Mouse (Mus musculus): ENCODE results near the gene Kcnma1. TPM values are rescaled to one million over a fixed set of nuclear protein-coding genes. Genes with fewer than 3 reads are reported as not detected.

Kcnma1 gene
- polyA plus RNA-seq, 1 experiment from 2014 or later = 8.2 TPM

DNA sequence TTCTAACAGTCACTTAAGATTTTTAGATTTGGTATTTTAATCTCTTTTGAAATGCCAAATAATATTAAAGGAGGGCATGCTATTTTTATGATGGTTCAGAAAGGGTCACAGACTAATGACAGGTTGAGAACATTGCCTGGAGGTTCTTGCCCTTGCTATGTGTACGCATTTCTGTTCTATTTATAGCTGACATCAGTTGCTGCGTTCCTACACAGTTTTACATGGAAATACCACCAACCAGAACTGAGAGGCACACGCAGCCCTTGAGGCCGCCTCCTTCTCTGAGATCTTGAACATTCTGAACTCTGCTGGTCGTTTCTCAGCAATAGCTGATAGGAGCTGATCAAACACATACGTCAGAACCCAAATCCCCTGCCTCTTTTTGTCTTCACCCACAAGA, 387.4 kb downstream of the Kcnma1 start:
- H3K4me2 ChIP-seq (ENCODE audit: low read length) = no peak overlapping the region
- no peaks in the 10 kb centered on the region for H3K27me3 ChIP-seq (replicated peaks; ENCODE audit: control insufficient read depth, insufficient read depth, low read length)
- no peak overlapping the region for H3K4me3 ChIP-seq (ENCODE audit: low read depth, low read length)
- H3K27ac ChIP-seq (ENCODE audit: low read depth) = no peak overlapping the region
- no peaks in the 10 kb centered on the region for H3K36me3 ChIP-seq (ENCODE audit: control insufficient read depth, insufficient read depth, low read length)
- DNase-seq (ENCODE audit: low spot score) = no peak
- no peak overlapping the region for H3K9ac ChIP-seq (ENCODE audit: low read length)
- no peaks in the 10 kb centered on the region for H3K9me3 ChIP-seq (ENCODE audit: control insufficient read depth, low read length)
- no peak for ATAC-seq (replicated peaks; ENCODE audit: low FRiP score, low TSS enrichment, low read depth)
- WGBS = 47% methylated on average over 6 of the region's 6 CpGs
- no peaks in the 10 kb centered on the region for H3K4me1 ChIP-seq (replicated peaks; ENCODE audit: control insufficient read depth, insufficient read depth, low read length)

DNA sequence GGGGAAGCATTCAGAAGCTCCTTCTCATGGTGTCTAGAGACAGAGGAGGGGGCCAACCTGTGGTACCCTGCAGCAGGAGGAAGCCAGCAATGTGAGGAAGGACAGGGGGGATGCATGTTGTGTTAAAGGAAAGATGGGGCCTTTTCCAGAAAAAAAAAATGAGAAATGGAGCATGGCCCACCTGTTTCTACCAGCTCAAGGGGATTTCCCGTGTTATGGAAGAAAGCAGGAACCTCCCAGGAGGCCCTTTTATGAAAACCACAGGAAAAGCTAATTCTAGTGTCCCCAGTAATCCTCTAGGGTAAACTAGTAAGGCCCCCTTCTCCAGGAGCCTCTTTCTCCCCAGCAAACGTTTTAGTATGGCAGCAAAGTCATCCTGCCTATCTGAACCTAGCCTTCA, 388.2 kb downstream of the Kcnma1 start:
- Histone ChIP-seq H3K27me3 (replicated peaks; ENCODE audit: control insufficient read depth, insufficient read depth, low read length) (no peaks in the 10 kb centered on the region), H3K27ac (ENCODE audit: low read depth) (no peak overlapping the region), H3K4me2 (ENCODE audit: low read length) (no peak overlapping the region), H3K9ac (ENCODE audit: low read length) (no peak overlapping the region), H3K36me3 (ENCODE audit: control insufficient read depth, insufficient read depth, low read length) (no peaks in the 10 kb centered on the region), H3K9me3 (ENCODE audit: control insufficient read depth, low read length) (no peaks in the 10 kb centered on the region), H3K4me1 (replicated peaks; ENCODE audit: control insufficient read depth, insufficient read depth, low read length) (no peaks in the 10 kb centered on the region), H3K4me3 (ENCODE audit: low read depth, low read length) (no peak overlapping the region)
- no peak for DNase-seq (ENCODE audit: low spot score)
- no peak for ATAC-seq (replicated peaks; ENCODE audit: low FRiP score, low TSS enrichment, low read depth)
- 44% methylated on average over 2 of the region's 2 CpGs for WGBS

GRCm38 (mm10) chr14:23625436-23625835, 388.9 kb downstream of the Kcnma1 start:
- H3K36me3 ChIP-seq (ENCODE audit: control insufficient read depth, insufficient read depth, low read length) = no peaks in the 10 kb centered on the region
- 92% methylated on average over 6 of the region's 6 CpGs for WGBS
- H3K27me3 ChIP-seq (replicated peaks; ENCODE audit: control insufficient read depth, insufficient read depth, low read length) = no peaks in the 10 kb centered on the region
- H3K4me1 ChIP-seq (replicated peaks; ENCODE audit: control insufficient read depth, insufficient read depth, low read length) = no peaks in the 10 kb centered on the region
- H3K9me3 ChIP-seq (ENCODE audit: control insufficient read depth, low read length) = no peaks in the 10 kb centered on the region
- no peak overlapping the region for H3K4me2 ChIP-seq (ENCODE audit: low read length)
- H3K27ac ChIP-seq (ENCODE audit: low read depth) = no peak overlapping the region
- H3K4me3 ChIP-seq (ENCODE audit: low read depth, low read length) = no peak overlapping the region
- H3K9ac ChIP-seq (ENCODE audit: low read length) = no peak overlapping the region
- DNase-seq (ENCODE audit: low spot score) (no peak), ATAC-seq (replicated peaks; ENCODE audit: low FRiP score, low TSS enrichment, low read depth) (no peak)

- no peaks in the 10 kb centered on the region for H3K4me1 ChIP-seq (replicated peaks; ENCODE audit: control insufficient read depth, insufficient read depth, low read length)
- H3K4me2 ChIP-seq (ENCODE audit: low read length) = no peak overlapping the region
- H3K9ac ChIP-seq (ENCODE audit: low read length) = no peak overlapping the region
- no peaks in the 10 kb centered on the region for H3K9me3 ChIP-seq (ENCODE audit: control insufficient read depth, low read length)
- DNase-seq (ENCODE audit: low spot score) = no peak
- ATAC-seq (replicated peaks; ENCODE audit: low FRiP score, low TSS enrichment, low read depth) = no peak
- H3K4me3 ChIP-seq (ENCODE audit: low read depth, low read length) = no peak overlapping the region
- WGBS = 92% methylated on average over 1 of the region's 1 CpGs
- no peaks in the 10 kb centered on the region for H3K27me3 ChIP-seq (replicated peaks; ENCODE audit: control insufficient read depth, insufficient read depth, low read length)
- no peak overlapping the region for H3K27ac ChIP-seq (ENCODE audit: low read depth)
- H3K36me3 ChIP-seq (ENCODE audit: control insufficient read depth, insufficient read depth, low read length) = no peaks in the 10 kb centered on the region
Observed at GRCm38 (mm10) chr14:23624455-23624854, 389.8 kb downstream of the Kcnma1 start.

DNA sequence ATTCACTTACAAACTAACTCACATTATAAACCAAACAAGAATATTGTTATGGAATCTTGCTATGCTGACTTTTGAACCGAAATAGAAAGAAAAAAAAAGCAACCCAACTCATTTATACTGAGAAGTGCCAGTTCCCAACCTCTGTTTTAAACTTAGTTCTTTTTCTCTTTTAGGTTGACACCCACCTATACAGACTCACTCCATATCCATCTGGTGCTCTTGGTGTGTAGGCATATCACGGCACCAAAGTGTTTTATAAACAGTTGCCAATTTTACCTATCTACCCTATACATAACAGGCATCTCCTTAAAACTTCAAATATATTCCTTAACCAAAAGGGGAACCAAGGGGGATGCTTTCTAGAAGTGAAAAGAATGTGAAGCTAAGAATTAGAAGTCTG, 393.6 kb downstream of the Kcnma1 start:
- Histone ChIP-seq H3K4me2 (ENCODE audit: low read length) (no peak overlapping the region), H3K9me3 (ENCODE audit: control insufficient read depth, low read length) (no peaks in the 10 kb centered on the region), H3K9ac (ENCODE audit: low read length) (no peak overlapping the region), H3K4me1 (replicated peaks; ENCODE audit: control insufficient read depth, insufficient read depth, low read length) (no peaks in the 10 kb centered on the region), H3K27me3 (replicated peaks; ENCODE audit: control insufficient read depth, insufficient read depth, low read length) (no peaks in the 10 kb centered on the region), H3K4me3 (ENCODE audit: low read depth, low read length) (no peak overlapping the region), H3K36me3 (ENCODE audit: control insufficient read depth, insufficient read depth, low read length) (no peaks in the 10 kb centered on the region), H3K27ac (ENCODE audit: low read depth) (no peak overlapping the region)
- no peak for DNase-seq (ENCODE audit: low spot score)
- WGBS = 65% methylated on average over 2 of the region's 2 CpGs
- ATAC-seq (replicated peaks; ENCODE audit: low FRiP score, low TSS enrichment, low read depth) = no peak

DNA sequence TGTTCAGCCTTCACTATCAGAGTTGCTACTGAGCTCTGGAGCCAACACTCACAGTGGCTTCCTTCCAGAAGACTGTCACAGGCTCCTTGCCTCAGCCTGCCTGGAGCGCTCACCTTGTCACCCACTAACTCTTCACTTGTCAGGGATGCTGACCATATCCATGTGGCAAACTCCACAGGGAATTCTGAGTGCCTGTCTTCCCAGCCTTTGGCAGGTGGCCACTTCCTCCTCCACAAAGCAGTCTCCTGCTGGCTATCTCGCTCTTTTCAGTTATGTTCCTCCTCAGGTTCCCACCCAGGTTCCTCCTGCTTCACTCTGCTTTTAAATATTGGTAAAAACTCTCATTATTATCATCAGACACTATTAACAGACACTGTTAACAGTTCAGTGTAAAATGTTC, 395.3 kb downstream of the Kcnma1 start:
- Histone ChIP-seq H3K4me2 (ENCODE audit: low read length) (no peak overlapping the region), H3K27me3 (replicated peaks; ENCODE audit: control insufficient read depth, insufficient read depth, low read length) (no peaks in the 10 kb centered on the region), H3K9me3 (ENCODE audit: control insufficient read depth, low read length) (no peaks in the 10 kb centered on the region), H3K4me1 (replicated peaks; ENCODE audit: control insufficient read depth, insufficient read depth, low read length) (no peaks in the 10 kb centered on the region), H3K4me3 (ENCODE audit: low read depth, low read length) (no peak overlapping the region), H3K36me3 (ENCODE audit: control insufficient read depth, insufficient read depth, low read length) (no peaks in the 10 kb centered on the region), H3K27ac (ENCODE audit: low read depth) (no peak overlapping the region), H3K9ac (ENCODE audit: low read length) (no peak overlapping the region)
- DNase-seq (ENCODE audit: low spot score) = no peak
- ATAC-seq (replicated peaks; ENCODE audit: low FRiP score, low TSS enrichment, low read depth) = no peak
- 66% methylated on average over 2 of the region's 2 CpGs for WGBS

DNA sequence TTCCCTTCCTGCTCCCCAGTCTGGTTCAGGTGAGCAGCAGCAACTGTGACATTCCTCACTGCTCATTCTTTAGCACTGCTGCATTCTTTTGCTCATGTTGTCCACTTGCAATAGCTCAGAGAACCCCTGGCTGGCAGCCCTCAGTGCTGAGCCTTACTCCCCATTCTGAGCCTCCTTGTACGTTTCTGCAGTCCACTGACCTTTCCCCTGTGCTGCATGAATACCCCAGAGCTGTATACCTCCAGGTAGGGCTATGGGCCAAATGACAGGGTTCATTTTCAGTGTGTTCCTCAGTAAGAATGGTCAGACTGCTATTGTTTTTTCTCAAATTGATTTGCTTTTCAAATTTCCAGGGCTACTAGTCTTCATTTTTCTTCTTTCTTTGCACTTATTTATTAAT, 396.2 kb downstream of the Kcnma1 start:
- Histone ChIP-seq H3K9me3 (ENCODE audit: control insufficient read depth, low read length) (no peaks in the 10 kb centered on the region), H3K4me3 (ENCODE audit: low read depth, low read length) (no peak overlapping the region), H3K27me3 (replicated peaks; ENCODE audit: control insufficient read depth, insufficient read depth, low read length) (no peaks in the 10 kb centered on the region), H3K36me3 (ENCODE audit: control insufficient read depth, insufficient read depth, low read length) (no peaks in the 10 kb centered on the region), H3K4me1 (replicated peaks; ENCODE audit: control insufficient read depth, insufficient read depth, low read length) (no peaks in the 10 kb centered on the region), H3K27ac (ENCODE audit: low read depth) (no peak overlapping the region), H3K4me2 (ENCODE audit: low read length) (no peak overlapping the region), H3K9ac (ENCODE audit: low read length) (no peak overlapping the region)
- 40% methylated on average over 1 of the region's 1 CpGs for WGBS
- no peak for DNase-seq (ENCODE audit: low spot score)
- no peak for ATAC-seq (replicated peaks; ENCODE audit: low FRiP score, low TSS enrichment, low read depth)

- no peak overlapping the region for H3K9ac ChIP-seq (ENCODE audit: low read length)
- no peak overlapping the region for H3K4me3 ChIP-seq (ENCODE audit: low read depth, low read length)
- WGBS = 74% methylated on average over 3 of the region's 3 CpGs
- ATAC-seq (replicated peaks; ENCODE audit: low FRiP score, low TSS enrichment, low read depth) = no peak
- DNase-seq (ENCODE audit: low spot score) = no peak
- H3K4me1 ChIP-seq (replicated peaks; ENCODE audit: control insufficient read depth, insufficient read depth, low read length) = no peaks in the 10 kb centered on the region
- H3K36me3 ChIP-seq (ENCODE audit: control insufficient read depth, insufficient read depth, low read length) = no peaks in the 10 kb centered on the region
- no peak overlapping the region for H3K27ac ChIP-seq (ENCODE audit: low read depth)
- no peaks in the 10 kb centered on the region for H3K27me3 ChIP-seq (replicated peaks; ENCODE audit: control insufficient read depth, insufficient read depth, low read length)
- H3K9me3 ChIP-seq (ENCODE audit: control insufficient read depth, low read length) = no peaks in the 10 kb centered on the region
- H3K4me2 ChIP-seq (ENCODE audit: low read length) = no peak overlapping the region
Observed at GRCm38 (mm10) chr14:23610054-23610453, 404.2 kb downstream of the Kcnma1 start.

GRCm38 (mm10) chr14:23605740-23606139, 408.6 kb downstream of the Kcnma1 start:
- no peak overlapping the region for H3K9ac ChIP-seq (ENCODE audit: low read length)
- DNase-seq (ENCODE audit: low spot score) = no peak
- no peak for ATAC-seq (replicated peaks; ENCODE audit: low FRiP score, low TSS enrichment, low read depth)
- no peaks in the 10 kb centered on the region for H3K27me3 ChIP-seq (replicated peaks; ENCODE audit: control insufficient read depth, insufficient read depth, low read length)
- H3K36me3 ChIP-seq (ENCODE audit: control insufficient read depth, insufficient read depth, low read length) = no peaks in the 10 kb centered on the region
- H3K9me3 ChIP-seq (ENCODE audit: control insufficient read depth, low read length) = no peaks in the 10 kb centered on the region
- no peak overlapping the region for H3K27ac ChIP-seq (ENCODE audit: low read depth)
- 73% methylated on average over 7 of the region's 7 CpGs for WGBS
- H3K4me1 ChIP-seq (replicated peaks; ENCODE audit: control insufficient read depth, insufficient read depth, low read length) = no peaks in the 10 kb centered on the region
- H3K4me3 ChIP-seq (ENCODE audit: low read depth, low read length) = no peak overlapping the region
- no peak overlapping the region for H3K4me2 ChIP-seq (ENCODE audit: low read length)

All from intestine, embryonic 14.5 days (tissue).